Mouse (Mus musculus): ENCODE results near the gene Ntng1.

DNA sequence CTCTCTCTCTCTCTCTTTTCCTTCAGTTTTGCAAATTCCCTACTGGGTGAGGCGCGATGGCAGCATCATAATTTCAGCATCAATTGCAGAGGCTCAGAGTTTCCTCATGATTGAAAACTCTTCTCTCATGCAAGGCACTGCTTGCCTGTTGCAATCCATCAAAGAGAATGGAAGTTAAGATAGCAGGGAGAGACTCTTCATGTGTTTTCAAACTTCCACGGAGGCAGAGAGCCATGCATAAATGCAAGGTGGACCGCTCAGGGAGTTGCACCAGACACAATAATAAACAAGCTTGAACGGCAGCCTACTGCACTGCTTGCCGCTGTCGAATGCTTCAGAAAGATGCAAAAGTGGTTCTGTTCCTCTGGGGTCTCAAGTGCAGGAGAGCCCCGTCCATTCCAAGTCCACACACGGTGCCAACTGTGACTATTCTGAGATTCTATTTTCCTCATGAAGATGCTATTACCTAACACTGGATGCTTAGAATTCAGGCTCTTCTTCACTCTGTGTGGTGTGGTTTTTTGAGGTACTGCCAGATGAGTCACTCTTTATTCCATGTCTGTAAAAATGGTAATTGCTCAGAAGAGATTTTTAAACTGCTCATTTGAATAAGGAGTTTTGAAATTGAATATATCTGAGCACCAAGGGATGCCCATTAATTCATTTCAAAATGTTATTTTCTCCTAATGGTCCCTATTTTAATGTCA lies 289.2 kb downstream of the Ntng1 start:
- TF ChIP-seq POLR2A (IDR thresholded peaks at IDR 0.05; ENCODE audit: extremely low read depth, insufficient read depth, low read length) (no peak), CTCF (IDR thresholded peaks at IDR 0.05; ENCODE audit: extremely low read depth, insufficient read depth, low read length) (no peak)

Data from cortical plate, adult 2 months (tissue).